Mouse (Mus musculus): Measurements from ENCODE around the gene S100pbp. TPM values are rescaled to one million over a fixed set of nuclear protein-coding genes. Genes with fewer than 3 reads are reported as not detected.

The S100pbp gene
- total RNA-seq, 2 experiments from 2014 or later, result 8.7 to 12.7 TPM

DNA sequence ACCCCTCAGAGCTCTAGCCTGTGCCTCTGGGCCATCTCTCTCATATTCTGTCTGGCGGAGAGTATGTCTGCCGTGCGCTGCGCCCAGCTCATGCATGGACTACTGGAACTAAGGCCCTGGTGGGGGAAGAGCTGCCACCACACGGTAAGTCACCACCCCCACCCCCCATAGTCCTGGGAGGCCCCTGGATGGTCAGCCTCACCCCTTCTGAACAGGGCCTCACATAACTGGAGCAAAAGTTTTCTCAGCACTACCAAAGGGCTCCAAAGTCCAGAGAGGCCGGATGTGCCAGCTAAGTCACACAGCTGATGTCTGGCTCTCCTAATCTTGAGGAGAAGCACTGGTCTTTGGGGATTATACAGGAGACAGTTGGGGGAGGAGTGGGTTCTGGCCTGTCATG lies 78.7 kb downstream of the S100pbp start:
- ATAC-seq (replicated peaks; ENCODE audit: low FRiP score, poor library complexity, severe bottlenecking), result no peak

DNA sequence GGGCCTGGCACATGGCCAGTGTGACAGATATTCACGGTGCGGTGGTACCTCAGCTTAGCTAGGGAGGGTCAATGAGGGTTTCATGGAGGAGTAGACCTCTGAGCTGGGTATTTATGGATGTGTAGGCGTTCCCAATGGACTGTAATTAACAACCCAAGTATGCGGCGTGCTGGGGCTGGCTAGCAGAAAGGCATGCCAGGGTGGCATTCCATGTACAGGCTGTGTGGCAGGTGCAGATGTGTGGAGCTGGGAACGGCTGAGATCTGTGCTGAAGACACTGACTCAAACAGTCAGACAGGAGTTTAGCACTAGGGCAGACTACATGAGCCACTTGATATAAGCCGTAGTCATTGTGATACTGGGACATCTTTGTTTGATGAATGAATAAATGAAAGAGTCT lies 80.9 kb downstream of the S100pbp start:
- no peak for ATAC-seq (replicated peaks; ENCODE audit: low FRiP score, poor library complexity, severe bottlenecking)

DNA sequence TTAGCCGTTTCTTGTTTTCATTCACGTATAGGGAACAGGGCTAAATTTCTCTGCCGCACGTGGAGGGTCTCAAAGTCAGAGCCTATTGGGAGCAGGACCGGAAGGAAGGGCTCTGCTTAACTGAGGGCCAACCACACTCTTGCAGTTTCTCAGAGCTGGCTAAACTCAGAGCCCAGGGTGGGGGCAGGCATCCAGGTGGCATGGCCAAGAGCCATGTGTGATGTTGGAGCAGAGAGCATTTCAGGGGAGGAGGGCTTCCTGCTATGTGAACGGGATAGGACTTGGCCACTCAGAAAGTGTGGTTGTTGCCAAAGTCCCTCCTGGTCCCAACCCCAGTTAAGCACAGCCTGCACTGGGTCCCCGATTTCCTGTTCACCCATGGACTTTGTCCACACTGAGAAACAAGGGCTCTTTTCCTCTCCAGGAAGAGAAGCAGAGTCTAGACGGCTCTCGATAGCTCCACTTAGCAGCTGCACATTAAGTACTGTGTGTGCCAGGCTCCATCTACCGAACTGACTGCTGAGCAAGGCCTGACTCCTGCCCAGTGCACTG lies 82.1 kb downstream of the S100pbp start:
- no peak for ATAC-seq (replicated peaks; ENCODE audit: low FRiP score, poor library complexity, severe bottlenecking)

DNA sequence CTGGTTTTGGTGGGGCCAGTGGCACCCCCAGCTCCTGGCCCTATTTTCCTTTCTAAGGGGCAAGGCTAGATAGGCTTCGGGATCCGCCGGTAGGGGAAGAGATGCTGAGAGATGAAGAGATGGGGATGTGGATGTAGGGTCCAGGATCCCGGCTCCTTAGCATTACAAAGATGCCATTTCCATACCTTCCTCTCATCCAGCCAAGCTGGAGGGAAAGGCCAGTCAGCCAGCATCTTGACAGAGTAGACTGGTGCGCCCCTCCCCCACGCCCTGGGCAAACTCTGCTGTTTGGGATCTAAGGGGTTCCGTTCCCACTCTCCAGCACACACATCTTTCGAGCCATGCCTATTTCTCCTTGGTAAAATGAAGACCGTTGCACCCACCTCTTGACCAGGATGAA lies 83.5 kb downstream of the S100pbp start:
- ATAC-seq (replicated peaks; ENCODE audit: low FRiP score, poor library complexity, severe bottlenecking), result no peak

DNA sequence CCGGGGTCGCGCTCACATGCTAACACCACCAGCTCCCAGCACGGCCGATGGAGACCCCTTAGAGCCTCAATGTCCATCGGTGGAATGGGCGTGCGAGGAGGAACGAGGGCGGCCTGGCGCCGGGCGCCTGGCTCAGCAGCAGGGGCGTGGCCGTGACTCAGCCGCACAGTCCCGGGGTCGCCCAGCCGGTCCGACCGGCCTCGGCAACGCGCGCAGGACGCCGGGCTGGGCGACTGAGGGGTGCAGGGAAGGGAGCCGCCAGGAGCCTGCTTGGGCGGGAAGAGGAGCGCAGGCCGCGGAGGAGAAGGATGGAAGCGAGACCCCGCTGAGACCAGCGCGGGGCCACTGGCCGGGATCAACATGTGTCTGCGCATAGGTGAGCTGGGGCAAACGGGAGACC lies 84.2 kb downstream of the S100pbp start, which contains the start of gene Tmem54:
Gene Tmem54, plus strand, starts transcription at position 193 of the 400 bp plus-strand sequence.
- no peak for ATAC-seq (replicated peaks; ENCODE audit: low FRiP score, poor library complexity, severe bottlenecking)

DNA sequence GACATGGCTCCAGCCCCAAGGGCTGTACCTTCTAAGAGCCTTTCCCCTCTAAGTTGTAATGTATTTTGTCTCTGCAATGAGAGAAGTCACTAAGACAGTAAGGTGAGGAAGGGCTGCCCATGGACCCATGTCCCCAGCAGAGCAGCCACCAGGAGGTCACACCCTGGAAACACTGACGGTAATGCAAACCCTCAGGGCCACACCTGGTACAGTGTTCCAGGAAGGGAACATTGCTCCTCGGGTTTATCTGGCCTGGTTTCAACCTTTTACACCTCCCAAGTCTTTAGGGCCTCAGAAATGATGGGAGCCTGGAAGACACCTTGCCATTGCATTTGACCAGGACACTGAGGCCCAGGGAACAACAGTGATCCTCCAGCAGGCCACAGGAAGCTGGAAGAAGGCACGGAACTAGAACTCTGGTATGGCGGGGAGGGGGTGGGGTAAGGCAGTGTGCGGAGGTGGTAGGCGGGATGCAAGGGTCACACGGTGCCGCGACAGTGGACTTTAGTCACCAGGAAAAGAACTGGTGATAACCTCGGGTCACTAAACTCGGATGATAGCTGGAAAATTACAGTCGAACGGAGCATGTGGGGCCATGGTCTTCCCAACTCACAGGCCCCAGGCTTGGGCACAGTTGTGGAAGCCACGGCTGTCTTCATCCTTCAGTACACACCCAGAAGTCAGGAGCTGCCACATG lies 87.2 kb downstream of the S100pbp start:
- 0 out of 2 replicates have a peak, but pooled peaks have one; percentile 27 for ATAC-seq (replicated peaks; ENCODE audit: low FRiP score, poor library complexity, severe bottlenecking)

Other genes with a start within 250 kb of the S100pbp start
- not detected in 2 replicates for gene Azin2, start 227.3 kb downstream of the S100pbp start, total RNA-seq (2015; ENCODE audit: low replicate concordance)
- 0.85 TPM in 1 of 2 replicates, not detected in the other for gene Azin2, start 227.3 kb downstream of the S100pbp start, total RNA-seq (2017; ENCODE audit: low replicate concordance)
- 15.4 and 25.7 TPM in 2 replicates for gene Ak2, start 197.8 kb downstream of the S100pbp start, total RNA-seq (2015; ENCODE audit: low replicate concordance)
- 28.7 and 31.4 TPM in 2 replicates for gene Ak2, start 197.8 kb downstream of the S100pbp start, total RNA-seq (2017; ENCODE audit: low replicate concordance)
- gene Rnf19b, start 131.5 kb downstream of the S100pbp start, total RNA-seq (2015; ENCODE audit: low replicate concordance), result 9.6 and 12.5 TPM in 2 replicates
- gene Rnf19b, start 131.5 kb downstream of the S100pbp start, total RNA-seq (2017; ENCODE audit: low replicate concordance), result 19.2 and 30.5 TPM in 2 replicates
- gene Tmem54, start 84.2 kb downstream of the S100pbp start, total RNA-seq (2015; ENCODE audit: low replicate concordance), result not detected in 2 replicates
- not detected in 2 replicates for gene Tmem54, start 84.2 kb downstream of the S100pbp start, total RNA-seq (2017; ENCODE audit: low replicate concordance)
- gene Hpca, start 67.7 kb downstream of the S100pbp start, total RNA-seq (2015; ENCODE audit: low replicate concordance), result not detected in 2 replicates
- gene Hpca, start 67.7 kb downstream of the S100pbp start, total RNA-seq (2017; ENCODE audit: low replicate concordance), result not detected in 2 replicates
- gene Fndc5, start 52.7 kb downstream of the S100pbp start, total RNA-seq (2015; ENCODE audit: low replicate concordance), result not detected in 2 replicates
- not detected in 2 replicates for gene Fndc5, start 52.7 kb downstream of the S100pbp start, total RNA-seq (2017; ENCODE audit: low replicate concordance)
- 4.2 and 11.3 TPM in 2 replicates for gene Yars, start within 50 bp of the S100pbp start, total RNA-seq (2015; ENCODE audit: low replicate concordance)
- 10.7 and 34.0 TPM in 2 replicates for gene Yars, start within 50 bp of the S100pbp start, total RNA-seq (2017; ENCODE audit: low replicate concordance)
- not detected in 2 replicates for gene C77080, start 71.7 kb upstream of the S100pbp start, total RNA-seq (2015; ENCODE audit: low replicate concordance)
- not detected in 2 replicates for gene C77080, start 71.7 kb upstream of the S100pbp start, total RNA-seq (2017; ENCODE audit: low replicate concordance)
- not detected in 2 replicates for gene Sync, start 97.9 kb upstream of the S100pbp start, total RNA-seq (2015; ENCODE audit: low replicate concordance)
- gene Sync, start 97.9 kb upstream of the S100pbp start, total RNA-seq (2017; ENCODE audit: low replicate concordance), result 0.56 TPM in 1 of 2 replicates, not detected in the other
- 60.2 and 64.6 TPM in 2 replicates for gene Rbbp4, start 145.6 kb upstream of the S100pbp start, total RNA-seq (2015; ENCODE audit: low replicate concordance)
- 61.6 and 122 TPM in 2 replicates for gene Rbbp4, start 145.6 kb upstream of the S100pbp start, total RNA-seq (2017; ENCODE audit: low replicate concordance)
- 6.9 and 14.8 TPM in 2 replicates for gene Zbtb8os, start 146.0 kb upstream of the S100pbp start, total RNA-seq (2015; ENCODE audit: low replicate concordance)
- 4.9 and 19.1 TPM in 2 replicates for gene Zbtb8os, start 146.0 kb upstream of the S100pbp start, total RNA-seq (2017; ENCODE audit: low replicate concordance)
- gene Zbtb8a, start 188.4 kb upstream of the S100pbp start, total RNA-seq (2015; ENCODE audit: low replicate concordance), result 2.3 TPM in 1 of 2 replicates, not detected in the other
- gene Zbtb8a, start 188.4 kb upstream of the S100pbp start, total RNA-seq (2017; ENCODE audit: low replicate concordance), result 1.5 and 1.7 TPM in 2 replicates

Data from erythroblast, adult 5-6 weeks (primary cell).